ENCODE assay signal across 8 mouse cellular contexts in genomic region chr2:74825371-74825729, GRCm38 (mm10). TPM values are rescaled to one million over a fixed set of nuclear protein-coding genes. Genes with fewer than 3 reads are reported as not detected.
DNase-seq lines count a peak whose midpoint lies in the region; ATAC-seq lines count a peak whose summit lies in the region.

No protein-coding gene starts in this region.

- H3K4me1 ChIP-seq in kidney, embryonic 16.5 days (ENCODE audit: insufficient read depth, low read length) = no peaks in the 10 kb centered on the region
- peaks cover 13% of the 10 kb centered on the region; the same call in 1 of the 2 replicates for H3K4me1 ChIP-seq in embryonic facial prominence, embryonic 10.5 days
- no peaks in the 10 kb centered on the region for H3K4me1 ChIP-seq in intestine, embryonic 14.5 days (replicated peaks; ENCODE audit: control insufficient read depth, insufficient read depth, low read length)
- H3K4me1 ChIP-seq in midbrain, embryonic 16.5 days (ENCODE audit: control insufficient read depth, insufficient read depth, low read length) = peaks cover 4% of the 10 kb centered on the region; the same call in 1 of the 2 replicates

- WGBS in kidney, embryonic 16.5 days = 74% methylated on average over 3 of the region's 3 CpGs
- WGBS in embryonic facial prominence, embryonic 10.5 days = 77% methylated on average over 3 of the region's 3 CpGs
- WGBS in intestine, embryonic 14.5 days = 66% methylated on average over 3 of the region's 3 CpGs
- WGBS in midbrain, embryonic 16.5 days = 71% methylated on average over 3 of the region's 3 CpGs

- H3K9me3 ChIP-seq in kidney, embryonic 16.5 days (ENCODE audit: low read length) = no peaks in the 10 kb centered on the region
- no peaks in the 10 kb centered on the region for H3K9me3 ChIP-seq in embryonic facial prominence, embryonic 10.5 days
- H3K9me3 ChIP-seq in intestine, embryonic 14.5 days (ENCODE audit: control insufficient read depth, low read length) = no peaks in the 10 kb centered on the region
- H3K9me3 ChIP-seq in midbrain, embryonic 16.5 days (replicated peaks; ENCODE audit: control insufficient read depth, low read length, poor library complexity, severe bottlenecking) = no peaks in the 10 kb centered on the region

- ATAC-seq in kidney, embryonic 16.5 days (ENCODE audit: low FRiP score, low TSS enrichment) = peak; percentile 24; the same call in 1 of the 2 replicates
- ATAC-seq in intestine, embryonic 14.5 days (replicated peaks; ENCODE audit: low FRiP score, low TSS enrichment, low read depth) = 0 out of 2 replicates have a peak, but pooled peaks have one; percentile 7
- ATAC-seq in midbrain, embryonic 16.5 days = peak; percentile 61; the same call in 1 of the 2 replicates

- H3K27me3 ChIP-seq in kidney, embryonic 16.5 days (ENCODE audit: insufficient read depth, low read length) = no peaks in the 10 kb centered on the region
- H3K27me3 ChIP-seq in embryonic facial prominence, embryonic 10.5 days (replicated peaks; ENCODE audit: low read depth, poor library complexity, severe bottlenecking) = peaks cover 27% of the 10 kb centered on the region
- no peaks in the 10 kb centered on the region for H3K27me3 ChIP-seq in intestine, embryonic 14.5 days (replicated peaks; ENCODE audit: control insufficient read depth, insufficient read depth, low read length)
- no peaks in the 10 kb centered on the region for H3K27me3 ChIP-seq in midbrain, embryonic 16.5 days (ENCODE audit: control insufficient read depth, insufficient read depth, low read depth, low read length)

- no peak for DNase-seq in kidney, adult 18-20 months
- DNase-seq in embryonic facial prominence, embryonic 10.5 days (ENCODE audit: low spot score) = no peak
- DNase-seq in intestine, embryonic 14.5 days (ENCODE audit: low spot score) = no peak
- no peak for DNase-seq in thymus, postnatal 10 days (ENCODE audit: low spot score in 2 of 2)
- no peak for DNase-seq in layer of hippocampus, adult 11-12 months (ENCODE audit: low spot score)
- DNase-seq in urinary bladder, postnatal 36 days (ENCODE audit: low spot score in 2 of 2) = no peak

- H3K27ac ChIP-seq in kidney, embryonic 16.5 days (ENCODE audit: low read length) = peak overlapping the region; percentile 95
- peak overlapping the region; percentile 98 for H3K27ac ChIP-seq in embryonic facial prominence, embryonic 10.5 days (replicated peaks)
- peak overlapping the region; percentile 90 for H3K27ac ChIP-seq in intestine, embryonic 14.5 days (ENCODE audit: low read depth)
- H3K27ac ChIP-seq in midbrain, embryonic 16.5 days (ENCODE audit: low read length) = peak overlapping the region; percentile 84

- H3K9ac ChIP-seq in kidney, embryonic 16.5 days (replicated peaks; ENCODE audit: low read length) = peak overlapping the region; percentile 99
- peak overlapping the region; percentile 94 for H3K9ac ChIP-seq in intestine, embryonic 14.5 days (ENCODE audit: low read length)
- peak overlapping the region; percentile 87 for H3K9ac ChIP-seq in midbrain, embryonic 16.5 days (ENCODE audit: low read depth, low read length)

- H3K4me2 ChIP-seq in kidney, embryonic 16.5 days (replicated peaks; ENCODE audit: low read depth, low read length) = peak overlapping the region; percentile 67
- peak overlapping the region; percentile 71 for H3K4me2 ChIP-seq in intestine, embryonic 14.5 days (ENCODE audit: low read length)
- H3K4me2 ChIP-seq in midbrain, embryonic 16.5 days (ENCODE audit: low read length) = peak overlapping the region; percentile 78

- no peaks in the 10 kb centered on the region for H3K36me3 ChIP-seq in kidney, embryonic 16.5 days (ENCODE audit: insufficient read depth, low read length)
- no peaks in the 10 kb centered on the region for H3K36me3 ChIP-seq in embryonic facial prominence, embryonic 10.5 days (replicated peaks)
- no peaks in the 10 kb centered on the region for H3K36me3 ChIP-seq in intestine, embryonic 14.5 days (ENCODE audit: control insufficient read depth, insufficient read depth, low read length)
- no peaks in the 10 kb centered on the region for H3K36me3 ChIP-seq in midbrain, embryonic 16.5 days (ENCODE audit: control insufficient read depth, insufficient read depth, low read length)

- peak overlapping the region; percentile 98 for H3K4me3 ChIP-seq in kidney, embryonic 16.5 days (ENCODE audit: low read length)
- peak overlapping the region; percentile 98 for H3K4me3 ChIP-seq in embryonic facial prominence, embryonic 10.5 days
- peak overlapping the region; percentile 96 for H3K4me3 ChIP-seq in intestine, embryonic 14.5 days (ENCODE audit: low read depth, low read length)
- H3K4me3 ChIP-seq in midbrain, embryonic 16.5 days (ENCODE audit: low read depth, low read length) = peak overlapping the region; percentile 96

RNA-seq across cellular contexts. Expression of gene Mtx2, which starts 0.3 kb away (rescaled TPM):
- polyA plus RNA-seq in kidney, embryonic 16.5 days (2015; fragmentation: Nextera tagmentation; extraction: Ambion mirVana) = 133 and 136 TPM in 2 replicates
- 112 and 113 TPM in 2 replicates for polyA plus RNA-seq in embryonic facial prominence, embryonic 10.5 days (2016; fragmentation: Nextera tagmentation; extraction: Ambion mirVana)
- 124 and 126 TPM in 2 replicates for polyA plus RNA-seq in intestine, embryonic 14.5 days (2014; fragmentation: Nextera tagmentation; extraction: Ambion mirVana)
- polyA plus RNA-seq in midbrain, embryonic 16.5 days (2015; fragmentation: Nextera tagmentation; extraction: Ambion mirVana) = 155 and 158 TPM in 2 replicates

Comparison
In these comparisons a context has a peak if more than half of its experiments do, and no peak if none do; other contexts are left out.
1. ATAC-seq: peak in every context shown above with its lines; median percentile 61 in midbrain, embryonic 16.5 days; 24 in kidney, embryonic 16.5 days; 7 in intestine, embryonic 14.5 days.